Mouse (Mus musculus) spleen, postnatal 14 days (tissue): ENCODE results near the gene Fam19a3.
"Not testable (repeated sequence)": the region's sequence is repeated elsewhere in the genome, so short reads cannot be mapped to it uniquely, and the experiment has no call there.

Source experiments
- DNase-seq, 2 experiments: peaks; one replicate each; pipeline ENCODE4 v3.0.0; 2021 to 2022; ENCODE audit warnings: low spot score in 2 of 2

Fam19a3 gene

DNA sequence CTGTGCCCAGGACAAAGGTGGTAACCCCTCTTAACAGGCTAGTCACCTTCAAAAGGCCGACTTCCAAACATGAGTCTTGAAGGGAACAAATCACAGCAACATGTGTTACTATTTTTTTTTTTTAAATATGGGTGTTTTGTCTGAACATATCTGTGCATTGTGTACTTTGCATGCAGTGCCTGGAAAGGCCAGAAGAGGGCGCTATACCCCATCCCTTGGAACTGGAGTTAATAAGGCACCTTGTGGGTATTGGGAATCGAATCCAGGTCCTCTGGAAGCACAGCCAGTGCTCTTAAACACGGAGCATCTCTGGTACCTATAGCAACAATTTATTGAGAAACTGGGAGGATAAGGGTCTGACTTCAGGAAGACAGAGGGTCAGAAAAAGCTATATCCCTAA is 16.6 kb downstream of the Fam19a3 start:
- DNase-seq: peak in 1 of 2 experiments; percentile 28

DNA sequence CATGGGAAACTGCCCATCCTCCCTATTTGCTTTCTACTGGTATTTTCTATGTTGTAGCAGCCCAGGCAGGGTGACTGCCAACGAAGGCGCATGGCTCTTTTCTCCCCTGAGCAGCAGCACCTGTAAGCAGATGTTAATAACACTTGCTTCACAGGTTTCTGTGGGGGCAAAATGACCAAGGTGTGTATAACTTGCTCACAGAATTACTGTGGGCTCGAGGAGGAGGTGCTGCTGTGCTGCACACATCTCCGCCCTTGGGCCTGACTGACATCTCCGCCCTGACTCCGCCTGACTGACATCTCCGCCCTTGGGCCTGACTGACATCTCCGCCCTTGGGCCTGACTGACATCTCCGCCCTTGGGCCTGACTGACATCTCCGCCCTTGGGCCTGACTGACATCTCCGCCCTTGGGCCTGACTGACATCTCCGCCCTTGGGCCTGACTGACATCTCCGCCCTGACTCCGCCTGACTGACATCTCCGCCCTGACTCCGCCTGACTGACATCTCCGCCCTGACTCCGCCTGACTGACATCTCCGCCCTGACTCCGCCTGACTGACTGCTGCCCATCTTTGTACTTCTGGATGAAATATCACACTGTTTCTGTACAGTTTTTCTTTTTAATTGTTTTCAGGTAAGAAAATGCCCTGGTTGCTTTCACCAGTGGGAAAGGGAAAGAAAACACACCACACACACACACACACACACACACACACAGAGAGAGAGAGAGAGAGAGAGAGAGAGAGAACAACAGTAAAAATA is 19.4 kb downstream of the Fam19a3 start:
- DNase-seq: not testable (repeated sequence)

DNA sequence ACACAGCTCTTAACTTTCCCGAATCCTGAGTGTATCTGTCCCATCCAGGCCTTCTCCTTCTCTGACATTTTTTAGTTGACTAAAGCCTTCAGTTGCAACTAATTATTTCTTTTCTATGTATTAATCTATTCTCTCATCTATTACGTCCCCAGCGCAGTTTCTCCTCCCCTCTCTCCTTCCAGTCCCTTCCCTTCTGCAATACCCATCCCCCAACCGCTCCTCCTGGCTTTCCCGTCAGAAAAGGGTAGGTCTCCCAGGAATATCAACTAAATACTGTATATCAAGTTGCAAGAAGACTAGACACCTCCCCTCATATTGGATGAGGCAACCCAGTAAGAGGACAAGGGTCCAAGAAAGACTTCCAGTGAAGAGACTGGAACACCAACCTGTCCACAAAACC is 22.8 kb downstream of the Fam19a3 start:
- DNase-seq: no peak

DNA sequence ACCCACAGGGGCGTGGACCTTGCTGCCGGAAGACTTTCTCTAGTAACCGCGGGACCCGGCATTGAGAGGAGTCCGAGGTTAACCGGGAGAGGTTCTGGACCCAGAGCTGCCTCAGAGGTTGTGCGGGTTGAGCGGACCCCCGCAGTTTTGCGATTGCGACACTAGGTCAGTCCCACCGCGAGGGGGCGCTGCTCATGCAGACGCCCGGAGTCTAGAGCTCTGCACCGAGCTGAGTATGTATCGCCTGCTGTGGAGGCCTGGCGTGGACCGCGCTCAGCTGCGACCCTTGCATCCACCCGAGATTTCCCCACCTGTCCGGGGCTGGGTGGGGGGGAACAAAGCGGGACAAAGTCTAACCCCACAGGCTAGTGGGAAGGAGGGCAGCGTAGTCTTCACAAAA is 23.2 kb downstream of the Fam19a3 start:
- peak in 1 of 2 experiments; percentile 63 for DNase-seq

DNA sequence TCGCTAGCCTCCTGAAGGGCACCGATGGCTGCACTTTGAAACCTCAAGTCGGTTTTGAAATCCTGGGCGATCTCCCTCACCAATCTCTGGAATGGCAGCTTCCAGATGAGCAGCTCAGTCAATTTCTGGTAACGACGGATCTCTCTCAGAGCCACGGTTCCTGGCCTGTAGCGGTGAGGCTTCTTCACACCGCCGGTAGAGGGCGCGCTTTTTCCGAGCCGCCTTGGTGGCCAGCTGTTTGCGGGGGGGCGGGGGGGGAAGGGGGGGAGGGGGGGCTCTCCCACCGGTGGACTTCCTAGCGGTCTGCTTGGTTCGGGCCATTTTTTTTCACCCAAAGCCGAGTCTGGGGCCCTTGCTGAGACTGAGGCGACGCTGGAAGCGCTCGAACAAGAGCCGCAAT is 28.8 kb downstream of the Fam19a3 start:
- DNase-seq: not testable (repeated sequence)

DNA sequence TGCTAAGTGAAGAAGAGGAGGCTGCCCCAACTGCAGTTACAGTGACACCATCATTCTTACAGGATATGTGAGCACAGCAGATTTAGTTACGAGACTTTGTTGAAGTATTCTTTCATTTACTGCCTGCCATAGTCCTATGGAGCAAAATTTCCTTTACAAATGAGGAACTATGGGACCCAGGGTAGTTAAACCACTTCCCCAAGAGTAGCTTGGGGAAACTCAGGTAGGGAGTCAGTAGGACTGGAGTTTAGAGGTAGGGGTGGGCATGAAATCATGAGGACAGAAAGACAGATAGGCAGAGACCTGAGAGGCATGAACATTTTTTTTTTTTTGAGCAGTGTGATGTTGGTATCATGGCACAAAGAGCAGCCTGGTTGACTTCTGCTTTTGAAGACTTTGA is 37.8 kb downstream of the Fam19a3 start:
- DNase-seq: no peak

DNA sequence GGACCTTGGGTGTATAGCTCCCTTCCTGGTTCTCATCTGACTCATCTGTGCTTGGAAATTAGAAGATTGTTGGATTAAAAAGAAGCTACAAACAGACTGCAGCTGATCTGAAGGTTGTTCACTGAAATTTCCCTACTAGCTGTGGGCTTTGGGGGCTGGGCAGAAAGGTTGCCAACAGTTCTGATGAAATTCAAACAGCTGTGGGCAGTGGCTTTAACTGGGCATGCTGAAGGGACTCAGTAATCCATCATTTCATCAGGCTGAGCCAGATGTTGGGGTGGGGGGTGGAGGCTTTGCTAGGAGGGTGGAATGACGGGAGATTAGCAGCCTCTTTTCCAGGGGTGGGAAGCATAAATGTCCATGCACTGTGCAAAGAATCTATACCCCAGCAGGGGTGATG is 38.5 kb downstream of the Fam19a3 start:
- DNase-seq: no peak

DNA sequence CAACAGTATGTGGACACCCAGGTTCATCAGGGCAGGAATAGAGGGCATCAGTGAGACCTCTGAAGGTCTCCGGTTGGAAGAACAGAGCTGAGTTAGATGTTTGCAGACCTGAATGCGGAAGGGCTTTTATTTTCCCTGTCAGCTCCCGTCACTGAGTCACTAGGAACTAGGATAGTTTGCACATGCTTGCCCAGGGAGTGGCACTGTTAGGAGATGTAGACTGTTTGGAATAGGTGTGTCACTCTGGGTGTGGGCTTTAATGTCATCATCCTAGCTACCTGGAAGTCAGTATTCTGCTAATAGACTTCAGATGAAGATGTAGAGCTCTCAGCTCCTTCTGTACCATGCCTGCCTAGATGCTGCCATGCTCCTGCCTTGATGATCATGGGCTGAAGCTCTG is 39.7 kb downstream of the Fam19a3 start:
- DNase-seq: no peak

DNA sequence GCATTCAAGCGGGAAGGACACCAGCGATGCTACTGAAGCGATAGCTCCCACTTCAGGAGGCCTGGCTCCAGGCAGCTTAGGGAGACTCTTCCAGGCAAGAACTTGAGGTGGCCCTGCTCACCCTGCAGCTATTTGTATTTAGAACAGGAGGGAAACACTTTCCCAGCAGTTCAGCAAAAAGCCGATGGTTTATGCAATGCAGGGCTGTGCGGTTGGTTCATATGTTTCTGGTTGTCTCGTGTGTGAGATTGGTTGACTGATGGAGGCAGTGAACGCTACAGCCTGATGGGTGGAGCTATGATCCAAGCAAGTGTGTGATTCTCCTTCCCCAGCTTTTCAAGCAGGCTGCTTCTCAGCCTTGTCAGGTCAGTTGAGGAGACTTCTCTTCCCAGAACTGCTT is 47.0 kb downstream of the Fam19a3 start:
- DNase-seq: no peak

DNA sequence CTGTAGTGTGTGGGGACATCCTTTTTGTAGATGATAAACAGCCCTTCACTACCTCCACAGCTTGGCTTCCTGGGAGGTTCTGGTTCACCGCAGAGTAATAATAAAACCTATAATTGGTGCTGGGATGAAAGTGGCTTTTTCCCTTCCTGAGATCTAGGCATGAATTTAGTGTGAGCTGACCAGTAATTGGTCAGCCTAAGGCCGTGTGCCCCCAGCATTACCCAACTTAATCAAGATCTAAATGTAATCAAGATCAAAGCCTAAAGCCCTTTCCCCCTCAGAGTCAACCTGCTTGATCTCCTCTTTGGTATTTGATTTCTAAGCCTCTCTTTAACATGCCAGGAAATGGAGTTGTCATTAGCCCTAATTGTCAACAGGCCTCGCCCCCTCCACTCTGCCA is 48.7 kb downstream of the Fam19a3 start:
- DNase-seq: no peak

DNA sequence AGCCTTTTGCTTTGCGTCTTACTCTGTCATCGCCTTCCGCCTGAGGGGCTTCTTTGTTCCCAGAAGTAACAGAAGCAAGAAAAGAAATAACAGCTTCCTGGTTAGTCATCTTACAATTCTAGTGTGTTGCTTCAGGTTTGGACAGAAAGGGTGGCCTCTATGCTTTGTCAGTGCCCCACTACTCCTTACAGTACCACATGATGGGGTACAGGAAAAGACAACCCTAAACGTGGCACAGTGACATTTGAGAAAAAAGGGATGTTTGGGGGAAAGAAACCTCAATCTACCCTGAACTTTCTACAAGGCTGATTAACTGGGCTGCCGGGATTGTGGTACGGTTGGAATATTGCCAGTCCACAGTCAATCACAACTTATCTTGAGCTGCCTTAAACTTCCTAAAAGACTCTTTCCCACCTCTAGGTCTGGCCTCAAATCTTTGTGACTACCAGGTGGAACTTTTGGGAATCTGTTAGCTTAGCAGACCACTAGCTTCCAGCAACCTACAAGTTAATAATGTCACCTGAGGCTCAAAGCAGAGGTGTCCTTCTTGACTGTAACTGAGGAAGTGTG is 52.3 kb downstream of the Fam19a3 start:
- DNase-seq: no peak
